Mouse (Mus musculus) heart, postnatal 14 days (tissue): ENCODE data around the gene Vmn1r123. TPM values are rescaled to one million over a fixed set of nuclear protein-coding genes. Genes with fewer than 3 reads are reported as not detected.
"Not testable (repeated sequence)": the region's sequence is repeated elsewhere in the genome, so short reads cannot be mapped to it uniquely, and the experiment has no call there.

Experiments
- DNase-seq, 2 experiments: peaks; one replicate each; pipeline ENCODE4 v3.0.0; 2021 to 2022
- intact Hi-C: fragments of 180-260 bp; cut with DNase I; formaldehyde crosslinking; loops from one replicate; pipeline ENCODE4 v1.15.1; 2025
- long read RNA-seq, 2 experiments: library from polyadenylated mRNA; stranded (forward); transcript quantifications; one replicate each; pipeline ENCODE4 v2.0.0; 2021
- total RNA-seq, 2 experiments: library from RNA; stranded (reverse); gene quantifications; 2 replicates each; pipeline ENCODE4 v1.2.3; 2021

Gene Vmn1r123
- total RNA-seq: not detected
- long read RNA-seq, experiment 1: 0 reads
- long read RNA-seq, experiment 2: 0 reads

GRCm38 (mm10) chr7:21161885-21162284 lies at the start of gene Vmn1r123:
Gene Vmn1r123, plus strand, starts transcription at chr7:21162185.
- DNase-seq, intact Hi-C loops: not testable (repeated sequence)

- intact Hi-C loops: not testable (repeated sequence)
Measured at GRCm38 (mm10) chr7:21134028-21134427, 28.0 kb upstream of the Vmn1r123 start, which contains the start of gene Vmn1r122. Gene Vmn1r122, minus strand, starts transcription at chr7:21134128.

GRCm38 (mm10) chr7:21190323-21190722 lies 28.3 kb downstream of the Vmn1r123 start, which contains the start of gene Gm5157:
Gene Gm5157, minus strand, starts transcription at chr7:21190423.
- intact Hi-C loops, DNase-seq: not testable (repeated sequence)

More at GRCm38 (mm10) chr7:21134028-21134427, 28.0 kb upstream of the Vmn1r123 start, which contains the start of gene Vmn1r122:
- DNase-seq: not testable (repeated sequence)

Other genes starting within 250 kb of the Vmn1r123 start
- gene Vmn1r118, start 249.8 kb upstream of the Vmn1r123 start, total RNA-seq: not detected
- not detected for gene Vmn1r119, start 149.7 kb upstream of the Vmn1r123 start, total RNA-seq
- not detected for gene Vmn1r120, start 108.4 kb upstream of the Vmn1r123 start, total RNA-seq
- not detected for gene Vmn1r121, start 63.7 kb upstream of the Vmn1r123 start, total RNA-seq
- gene Vmn1r122, start 28.1 kb upstream of the Vmn1r123 start, total RNA-seq: not detected
- gene Gm5157, start 28.2 kb downstream of the Vmn1r123 start, total RNA-seq: not detected
- gene Vmn1r124, start 98.4 kb downstream of the Vmn1r123 start, total RNA-seq: not detected
- not detected for gene Vmn1r125, start 110.0 kb downstream of the Vmn1r123 start, total RNA-seq
- not detected for gene Vmn1r126, start 139.3 kb downstream of the Vmn1r123 start, total RNA-seq
- not detected for gene Vmn1r127, start 157.7 kb downstream of the Vmn1r123 start, total RNA-seq
- not detected for gene Vmn1r128, start 187.2 kb downstream of the Vmn1r123 start, total RNA-seq
- not detected for gene Vmn1r129, start 199.1 kb downstream of the Vmn1r123 start, total RNA-seq